Mouse (Mus musculus): ENCODE measurements around the gene Syde1.

DNA sequence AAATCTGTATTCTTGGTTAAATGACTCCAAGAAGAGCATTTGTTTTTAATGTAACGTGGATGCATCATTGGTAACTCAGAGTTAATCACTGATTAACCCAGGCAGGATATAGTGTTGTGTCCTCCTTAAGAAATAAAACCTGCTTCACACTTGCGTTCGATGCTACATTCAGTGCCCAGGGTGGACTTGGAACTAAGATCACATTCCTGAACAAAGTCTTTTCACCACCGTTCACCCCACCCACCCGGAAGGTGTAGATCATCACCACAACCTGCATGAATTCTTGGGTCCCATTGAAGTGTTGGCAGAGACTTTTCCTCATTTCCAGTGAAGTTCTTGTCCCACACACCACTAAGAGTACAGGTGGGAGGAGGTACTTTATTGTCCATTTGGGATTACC lies 2.0 kb upstream of the Syde1 start:
- TF ChIP-seq POLR2A (IDR thresholded peaks at IDR 0.05; ENCODE audit: control insufficient read depth, low read depth, low read length) (no peak), CTCF (IDR thresholded peaks at IDR 0.05; ENCODE audit: control insufficient read depth, insufficient read depth, insufficient replicate concordance, low read depth, low read length) (no peak)

Measured in testis, adult 2 months (tissue).